Mouse (Mus musculus) myocyte (in vitro differentiated cells): Measurements from ENCODE around the gene Disp1. TPM values are rescaled to one million over a fixed set of nuclear protein-coding genes. Genes with fewer than 3 reads are reported as not detected.

ENCODE experiments used
- H3K27me3 ChIP-seq: one replicate; pipeline ENCODE4 v1.6.1; 2011; ENCODE audit not compliant: control insufficient read depth, insufficient read depth, insufficient read length
- H3K36me3 ChIP-seq: one replicate; pipeline ENCODE4 v1.6.1; 2011; ENCODE audit not compliant: control insufficient read depth, insufficient read depth
- H3K4me2 ChIP-seq: one replicate; pipeline ENCODE4 v1.6.1; 2011; ENCODE audit warnings: low read depth, control low read depth
- H3K4me3 ChIP-seq: one replicate; pipeline ENCODE4 v1.5.1; 2011; ENCODE audit warnings: mild to moderate bottlenecking, control low read depth, moderate library complexity
- H3K79me2 ChIP-seq: one replicate; pipeline ENCODE4 v1.6.1; 2011; ENCODE audit not compliant: control insufficient read depth, insufficient read depth
- H3ac ChIP-seq: one replicate; pipeline ENCODE4 v1.6.1; 2011; ENCODE audit not compliant: control insufficient read depth, insufficient read length
- CEBPB ChIP-seq: IDR thresholded peaks from 2 replicates; pipeline ENCODE4 v1.6.1; 2011; ENCODE audit warnings: mild to moderate bottlenecking, moderate library complexity; ENCODE audit not compliant: poor library complexity, insufficient read depth, severe bottlenecking
- E2F4 ChIP-seq: IDR thresholded peaks from one replicate; pipeline ENCODE4 v1.6.1; 2011; ENCODE audit warnings: mild to moderate bottlenecking, control low read depth, moderate library complexity; ENCODE audit not compliant: insufficient read depth
- MAX ChIP-seq: IDR thresholded peaks from one replicate; pipeline ENCODE4 v1.6.1; 2011; ENCODE audit warnings: low read depth, mild to moderate bottlenecking, control low read depth
- MYOD1 ChIP-seq, 3 experiments: IDR thresholded peaks; one replicate each; pipeline ENCODE4 v1.6.1; 2011; ENCODE audit warnings: control low read depth in 2 of 3, low read depth in 2 of 3, mild to moderate bottlenecking in 2 of 3, moderate library complexity in 1 of 3; ENCODE audit not compliant: insufficient read length in 2 of 3, control insufficient read depth in 1 of 3
- MYOG ChIP-seq, 3 experiments: IDR thresholded peaks; one replicate each; pipeline ENCODE4 v1.6.1; 2011; ENCODE audit warnings: control low read depth in 2 of 3, low read depth in 2 of 3, mild to moderate bottlenecking in 2 of 3; ENCODE audit not compliant: insufficient read length in 2 of 3, control insufficient read depth in 1 of 3, insufficient read depth in 1 of 3
- POLR2A ChIP-seq: IDR thresholded peaks from one replicate; pipeline ENCODE4 v1.6.1; 2011; ENCODE audit warnings: low read depth, mild to moderate bottlenecking, control low read depth, moderate library complexity; ENCODE audit not compliant: insufficient read length
- POLR2AphosphoS2 ChIP-seq: IDR thresholded peaks from one replicate; pipeline ENCODE4 v1.6.1; 2011; ENCODE audit warnings: low read depth, control low read depth; ENCODE audit not compliant: insufficient read length
- REST ChIP-seq: IDR thresholded peaks from one replicate; pipeline ENCODE4 v1.6.1; 2011; ENCODE audit warnings: mild to moderate bottlenecking, control low read depth, moderate library complexity; ENCODE audit not compliant: insufficient read depth, insufficient read length
- SRF ChIP-seq: IDR thresholded peaks from one replicate; pipeline ENCODE4 v1.6.1; 2011; ENCODE audit warnings: low read depth; ENCODE audit not compliant: control insufficient read depth, insufficient read length
- TCF12 ChIP-seq: IDR thresholded peaks from one replicate; pipeline ENCODE4 v1.6.1; 2011; ENCODE audit warnings: mild to moderate bottlenecking, control low read depth; ENCODE audit not compliant: poor library complexity, insufficient read depth, severe bottlenecking
- TCF3 ChIP-seq: IDR thresholded peaks from one replicate; pipeline ENCODE4 v1.6.1; 2011; ENCODE audit warnings: low read depth, control low read depth; ENCODE audit not compliant: insufficient read length
- USF1 ChIP-seq: IDR thresholded peaks from one replicate; pipeline ENCODE4 v1.6.1; 2011; ENCODE audit warnings: low read depth, mild to moderate bottlenecking, control low read depth, moderate library complexity
- polyA plus RNA-seq: library from polyadenylated mRNA; unstranded; fragments of >200 nt; fragmentation: generic; extraction: Trizol; gene quantifications from one replicate; pipeline ENCODE4 v1.2.1, GENCODE M21; 2012; ENCODE audit warnings: missing spikeins

Disp1 gene
- polyA plus RNA-seq, 1 experiment = 23.5 TPM

GRCm38 (mm10) chr1:183088661-183089060 lies 132.7 kb downstream of the Disp1 start:
- H3K79me2 ChIP-seq = no peaks in the 10 kb centered on the region
- no peaks in the 10 kb centered on the region for H3K27me3 ChIP-seq
- no peak overlapping the region for H3K4me3 ChIP-seq
- no peak overlapping the region for H3K4me2 ChIP-seq
- TF ChIP-seq CEBPB = no peak
- no peak for TF ChIP-seq MYOD1 (IDR thresholded peaks at IDR 0.05; ENCODE audit: control insufficient read depth in 1 of 3, insufficient read length in 2 of 3, low read depth in 2 of 3)
- no peak for TF ChIP-seq MYOG (IDR thresholded peaks at IDR 0.05; ENCODE audit: control insufficient read depth in 1 of 3, insufficient read depth in 1 of 3, insufficient read length in 2 of 3, low read depth in 2 of 3)
- TF ChIP-seq TCF3 = no peak
- TF ChIP-seq POLR2A = no peak
- no peak for TF ChIP-seq REST
- no peak for TF ChIP-seq MAX
- no peak for TF ChIP-seq E2F4
- no peak for TF ChIP-seq POLR2AphosphoS2
- TF ChIP-seq TCF12 = no peak
- TF ChIP-seq SRF = no peak
- TF ChIP-seq USF1 = no peak
- H3ac ChIP-seq = no peak overlapping the region
- peaks cover 27% of the 10 kb centered on the region for H3K36me3 ChIP-seq

GRCm38 (mm10) chr1:183086843-183087242 lies 134.5 kb downstream of the Disp1 start:
- TF ChIP-seq MAX (no peak), MYOG (IDR thresholded peaks at IDR 0.05; ENCODE audit: control insufficient read depth in 1 of 3, insufficient read depth in 1 of 3, insufficient read length in 2 of 3, low read depth in 2 of 3) (no peak), MYOD1 (IDR thresholded peaks at IDR 0.05; ENCODE audit: control insufficient read depth in 1 of 3, insufficient read length in 2 of 3, low read depth in 2 of 3) (no peak), TCF12 (no peak), TCF3 (no peak), USF1 (no peak), POLR2AphosphoS2 (no peak), E2F4 (no peak), POLR2A (no peak), CEBPB (no peak), REST (no peak), SRF (no peak)
- Histone ChIP-seq H3ac (no peak overlapping the region), H3K4me2 (no peak overlapping the region), H3K4me3 (no peak overlapping the region), H3K79me2 (no peaks in the 10 kb centered on the region), H3K36me3 (peaks cover 27% of the 10 kb centered on the region), H3K27me3 (no peaks in the 10 kb centered on the region)

GRCm38 (mm10) chr1:183084085-183085050 lies 137.0 kb downstream of the Disp1 start:
- Histone ChIP-seq H3K27me3 (no peaks in the 10 kb centered on the region), H3K79me2 (no peaks in the 10 kb centered on the region), H3K4me3 (no peak overlapping the region), H3K4me2 (peak overlapping the region; percentile 24), H3ac (no peak overlapping the region), H3K36me3 (peaks cover 21% of the 10 kb centered on the region)
- TF ChIP-seq TCF3 (no peak), POLR2AphosphoS2 (no peak), E2F4 (no peak), MYOG (IDR thresholded peaks at IDR 0.05; ENCODE audit: control insufficient read depth in 1 of 3, insufficient read depth in 1 of 3, insufficient read length in 2 of 3, low read depth in 2 of 3) (peak in 1 of 3 experiments; percentile 34), REST (no peak), TCF12 (no peak), MYOD1 (IDR thresholded peaks at IDR 0.05; ENCODE audit: control insufficient read depth in 1 of 3, insufficient read length in 2 of 3, low read depth in 2 of 3) (peak in 2 of 3 experiments; percentile 37 to 50), USF1 (no peak), SRF (no peak), POLR2A (no peak), MAX (no peak), CEBPB (no peak)

GRCm38 (mm10) chr1:183082436-183082835 lies 138.9 kb downstream of the Disp1 start:
- H3ac ChIP-seq = no peak overlapping the region
- TF ChIP-seq MYOD1 (IDR thresholded peaks at IDR 0.05; ENCODE audit: control insufficient read depth in 1 of 3, insufficient read length in 2 of 3, low read depth in 2 of 3) = peak in 1 of 3 experiments; percentile 67
- no peak; the same call in 1 of the 2 replicates for TF ChIP-seq CEBPB
- no peaks in the 10 kb centered on the region for H3K27me3 ChIP-seq
- H3K4me2 ChIP-seq = peak overlapping the region; percentile 22
- H3K4me3 ChIP-seq = no peak overlapping the region
- peaks cover 14% of the 10 kb centered on the region for H3K36me3 ChIP-seq
- H3K79me2 ChIP-seq = no peaks in the 10 kb centered on the region
